Comparison of ENCODE assay signal across 8 mouse cellular contexts in the genomic region with DNA sequence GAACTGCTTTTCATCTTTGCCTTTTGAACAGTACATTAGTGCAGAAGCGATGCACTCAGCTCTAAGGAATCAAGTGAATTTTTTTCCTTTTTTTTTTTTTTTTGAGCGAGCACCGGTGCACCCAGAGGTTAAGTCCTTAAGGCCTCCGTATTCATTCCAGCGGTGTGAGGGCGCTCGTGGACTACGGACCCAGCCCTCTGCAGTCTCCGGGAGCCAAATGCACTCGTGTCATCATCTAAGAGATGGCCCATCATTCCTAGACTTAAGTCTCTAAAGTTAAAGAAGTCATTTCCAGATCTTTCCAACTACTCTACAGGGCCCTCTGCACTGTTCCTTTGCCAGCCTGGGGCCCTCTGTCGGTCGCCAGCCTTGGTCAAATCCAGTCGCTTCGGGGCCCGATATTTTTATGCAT. TPM values are rescaled to one million over a fixed set of nuclear protein-coding genes. Genes with fewer than 3 reads are reported as not detected.
A peak's percentile ranks its signal among the peaks of the same experiment; 100 is the strongest.
DNase-seq lines count a peak whose midpoint lies in the region; ATAC-seq lines count a peak whose summit lies in the region.

No protein-coding gene starts in this region.

- ATAC-seq in heart, embryonic 11.5 days (replicated peaks; ENCODE audit: insufficient number of reproducible peaks, low FRiP score, low TSS enrichment): no peak; the same call in 1 of the 2 replicates
- ATAC-seq in kidney, embryonic 14.5 days (ENCODE audit: low FRiP score, low TSS enrichment): peak; percentile 59; the same call in 1 of the 2 replicates
- peak; percentile 53; the same call in 1 of the 2 replicates for ATAC-seq in stomach, embryonic 16.5 days (ENCODE audit: insufficient read depth, low FRiP score)

- H3K4me3 ChIP-seq in embryonic facial prominence, embryonic 10.5 days: peak overlapping the region; percentile 69
- peak overlapping the region; percentile 61 for H3K4me3 ChIP-seq in heart, embryonic 11.5 days (ENCODE audit: low read depth, low read length)
- H3K4me3 ChIP-seq in kidney, embryonic 14.5 days (ENCODE audit: low read length): peak overlapping the region; percentile 53
- peak overlapping the region; percentile 64 for H3K4me3 ChIP-seq in stomach, embryonic 16.5 days (replicated peaks; ENCODE audit: low read length)

- peak overlapping the region; percentile 73 for H3K4me2 ChIP-seq in heart, embryonic 11.5 days
- peak overlapping the region; percentile 65 for H3K4me2 ChIP-seq in kidney, embryonic 14.5 days (replicated peaks; ENCODE audit: low read depth, low read length)
- H3K4me2 ChIP-seq in stomach, embryonic 16.5 days (ENCODE audit: low read depth, low read length): peak overlapping the region; percentile 63

- no peaks in the 10 kb centered on the region; the same call in 1 of the 2 replicates for H3K4me1 ChIP-seq in embryonic facial prominence, embryonic 10.5 days
- no peaks in the 10 kb centered on the region for H3K4me1 ChIP-seq in heart, embryonic 11.5 days (ENCODE audit: control insufficient read depth, insufficient read depth, low read length)
- H3K4me1 ChIP-seq in kidney, embryonic 14.5 days (ENCODE audit: control insufficient read depth, insufficient read depth, low read length): no peaks in the 10 kb centered on the region
- H3K4me1 ChIP-seq in stomach, embryonic 16.5 days (ENCODE audit: control insufficient read depth, insufficient read depth, low read length): no peaks in the 10 kb centered on the region

- peaks cover 68% of the 10 kb centered on the region for H3K27me3 ChIP-seq in embryonic facial prominence, embryonic 10.5 days (replicated peaks; ENCODE audit: low read depth, poor library complexity, severe bottlenecking)
- H3K27me3 ChIP-seq in heart, embryonic 11.5 days (ENCODE audit: control insufficient read depth, insufficient read depth, low read length): no peaks in the 10 kb centered on the region
- 0 out of 2 replicates have a peak, but pooled peaks cover 6% of the 10 kb centered on the region for H3K27me3 ChIP-seq in kidney, embryonic 14.5 days (ENCODE audit: control insufficient read depth, insufficient read depth, low read length)
- H3K27me3 ChIP-seq in stomach, embryonic 16.5 days (ENCODE audit: control insufficient read depth, insufficient read depth, low read length): peaks cover 4% of the 10 kb centered on the region; the same call in 1 of the 2 replicates

- H3K36me3 ChIP-seq in embryonic facial prominence, embryonic 10.5 days (replicated peaks): no peaks in the 10 kb centered on the region
- H3K36me3 ChIP-seq in heart, embryonic 11.5 days (ENCODE audit: control insufficient read depth, insufficient read depth, low read length): no peaks in the 10 kb centered on the region
- H3K36me3 ChIP-seq in kidney, embryonic 14.5 days (ENCODE audit: control insufficient read depth, insufficient read depth, low read length): no peaks in the 10 kb centered on the region
- H3K36me3 ChIP-seq in stomach, embryonic 16.5 days (ENCODE audit: control insufficient read depth, insufficient read depth, low read length): no peaks in the 10 kb centered on the region

- 18% methylated on average over 15 of the region's 15 CpGs for WGBS in embryonic facial prominence, embryonic 10.5 days
- 19% methylated on average over 15 of the region's 15 CpGs for WGBS in heart, embryonic 11.5 days (ENCODE audit: insufficient replicate concordance)
- 30% methylated on average over 15 of the region's 15 CpGs for WGBS in kidney, embryonic 14.5 days
- WGBS in stomach, embryonic 16.5 days: 22% methylated on average over 15 of the region's 15 CpGs

- H3K27ac ChIP-seq in embryonic facial prominence, embryonic 10.5 days (replicated peaks): no peak overlapping the region
- H3K27ac ChIP-seq in heart, embryonic 11.5 days (ENCODE audit: low read depth, low read length): no peak overlapping the region
- H3K27ac ChIP-seq in kidney, embryonic 14.5 days (ENCODE audit: low read depth, low read length): no peak overlapping the region
- H3K27ac ChIP-seq in stomach, embryonic 16.5 days (ENCODE audit: low read length): no peak overlapping the region

- H3K9ac ChIP-seq in heart, embryonic 11.5 days (ENCODE audit: low read depth, low read length): no peak overlapping the region
- peak overlapping the region; percentile 62; the same call in 1 of the 2 replicates for H3K9ac ChIP-seq in kidney, embryonic 14.5 days (ENCODE audit: low read depth, low read length)
- peak overlapping the region; percentile 76 for H3K9ac ChIP-seq in stomach, embryonic 16.5 days (ENCODE audit: low read length)

- no peaks in the 10 kb centered on the region; the same call in 1 of the 2 replicates for H3K9me3 ChIP-seq in embryonic facial prominence, embryonic 10.5 days
- H3K9me3 ChIP-seq in heart, embryonic 11.5 days (replicated peaks; ENCODE audit: control insufficient read depth, low read length): no peaks in the 10 kb centered on the region
- H3K9me3 ChIP-seq in kidney, embryonic 14.5 days (ENCODE audit: control insufficient read depth, low read length): no peaks in the 10 kb centered on the region
- no peaks in the 10 kb centered on the region for H3K9me3 ChIP-seq in stomach, embryonic 16.5 days (replicated peaks; ENCODE audit: control insufficient read depth, low read length)

- DNase-seq in right cerebral cortex, postnatal 4 days: peak; percentile 3
- no peak for DNase-seq in right cerebral cortex, postnatal 36 days (ENCODE audit: low spot score in 2 of 2)
- peak; percentile 43 for DNase-seq in embryonic facial prominence, embryonic 10.5 days (ENCODE audit: low spot score)
- DNase-seq in lung, postnatal 10 days: peak; percentile 40
- DNase-seq in layer of hippocampus, adult 11-12 months (ENCODE audit: low spot score): no peak

RNA-seq across cellular contexts. Expression of a gene that starts 1.2 kb away (rescaled TPM):
- 8.6 and 9.1 TPM in 2 replicates for polyA plus RNA-seq in embryonic facial prominence, embryonic 10.5 days (2016; fragmentation: Nextera tagmentation; extraction: Ambion mirVana)
- 10.2 and 10.3 TPM in 2 replicates for polyA plus RNA-seq in heart, embryonic 11.5 days (2014; fragmentation: Nextera tagmentation; extraction: Ambion mirVana)
- 8.8 and 10.8 TPM in 2 replicates for polyA plus RNA-seq in kidney, embryonic 14.5 days (2014; fragmentation: Nextera tagmentation; extraction: Ambion mirVana)
- polyA plus RNA-seq in stomach, embryonic 16.5 days (2015; fragmentation: Nextera tagmentation; extraction: Ambion mirVana): 11.9 and 18.0 TPM in 2 replicates

Comparison
In these comparisons a context has a peak if more than half of its experiments do, and no peak if none do; other contexts are left out.
1. DNase-seq: peak in right cerebral cortex, postnatal 4 days (single experiment), embryonic facial prominence, embryonic 10.5 days (single experiment) and lung, postnatal 10 days (single experiment); none in right cerebral cortex, postnatal 36 days (0 of 2) and layer of hippocampus, adult 11-12 months (single experiment).
2. Peak in every context shown above with its lines, with median percentiles within 50 percentile points of each other: H3K4me3 ChIP-seq and H3K4me2 ChIP-seq.